Mouse (Mus musculus) urinary bladder, postnatal 36 days (tissue): Measurements from ENCODE around the gene Spata45.

ENCODE experiments used
- DNase-seq, 2 experiments: peaks; one replicate each; pipeline ENCODE4 v3.0.0; 2022; ENCODE audit warnings: low spot score in 2 of 2, mixed read lengths in 1 of 2

The Spata45 gene

GRCm38 (mm10) chr1:191041352-191041751 is 4.9 kb downstream of the Spata45 start:
- no peak for DNase-seq

GRCm38 (mm10) chr1:191042106-191042505 is 5.7 kb downstream of the Spata45 start:
- DNase-seq: no peak

- DNase-seq: no peak
Observed at GRCm38 (mm10) chr1:191042688-191043087, 6.2 kb downstream of the Spata45 start.

- no peak for DNase-seq
Observed at GRCm38 (mm10) chr1:191045264-191045663, 8.8 kb downstream of the Spata45 start.

GRCm38 (mm10) chr1:191046231-191046824 is 9.9 kb downstream of the Spata45 start:
- DNase-seq: peak in 1 of 2 experiments; percentile 26

GRCm38 (mm10) chr1:191053555-191053954 is 17.1 kb downstream of the Spata45 start:
- DNase-seq: no peak

GRCm38 (mm10) chr1:191054870-191055532 is 18.6 kb downstream of the Spata45 start:
- DNase-seq: no peak

- no peak for DNase-seq
Observed at GRCm38 (mm10) chr1:191055533-191055873, 19.1 kb downstream of the Spata45 start.

GRCm38 (mm10) chr1:191057461-191057860 is 21.0 kb downstream of the Spata45 start:
- DNase-seq: no peak

- no peak for DNase-seq
Observed at GRCm38 (mm10) chr1:191062241-191062780, 25.9 kb downstream of the Spata45 start.

- DNase-seq: peak; percentile 86 to 92
Observed at GRCm38 (mm10) chr1:191062781-191063485, 26.5 kb downstream of the Spata45 start, which contains the start of the genes Tatdn3 and Nsl1. Tatdn3 (minus strand) TSS chr1:191062932. Nsl1 (plus strand) TSS chr1:191063012.

- no peak for DNase-seq
Observed at GRCm38 (mm10) chr1:191063700-191064099, 27.3 kb downstream of the Spata45 start.

GRCm38 (mm10) chr1:191064535-191064934 is 28.1 kb downstream of the Spata45 start:
- DNase-seq: no peak

- no peak for DNase-seq
Observed at GRCm38 (mm10) chr1:191065188-191065587, 28.7 kb downstream of the Spata45 start.

GRCm38 (mm10) chr1:191068377-191068776 is 31.9 kb downstream of the Spata45 start:
- DNase-seq: no peak

- DNase-seq: no peak
Observed at GRCm38 (mm10) chr1:191070259-191070658, 33.8 kb downstream of the Spata45 start.

GRCm38 (mm10) chr1:191071613-191072012 is 35.2 kb downstream of the Spata45 start:
- DNase-seq: no peak

GRCm38 (mm10) chr1:191072329-191072913 is 36.0 kb downstream of the Spata45 start:
- no peak for DNase-seq

GRCm38 (mm10) chr1:191073001-191073400 is 36.6 kb downstream of the Spata45 start:
- peak in 1 of 2 experiments; percentile 47 for DNase-seq

- DNase-seq: no peak
Observed at GRCm38 (mm10) chr1:191073486-191073885, 37.0 kb downstream of the Spata45 start.

GRCm38 (mm10) chr1:191075199-191075883 is 38.9 kb downstream of the Spata45 start:
- peak; percentile 28 to 38 for DNase-seq
